Mouse (Mus musculus): Measurements from ENCODE around the gene Trpv5. TPM values are rescaled to one million over a fixed set of nuclear protein-coding genes. Genes with fewer than 3 reads are reported as not detected.

Gene Trpv5
- polyA plus RNA-seq, 1 experiment from 2014 or later, result 0.07 TPM

DNA sequence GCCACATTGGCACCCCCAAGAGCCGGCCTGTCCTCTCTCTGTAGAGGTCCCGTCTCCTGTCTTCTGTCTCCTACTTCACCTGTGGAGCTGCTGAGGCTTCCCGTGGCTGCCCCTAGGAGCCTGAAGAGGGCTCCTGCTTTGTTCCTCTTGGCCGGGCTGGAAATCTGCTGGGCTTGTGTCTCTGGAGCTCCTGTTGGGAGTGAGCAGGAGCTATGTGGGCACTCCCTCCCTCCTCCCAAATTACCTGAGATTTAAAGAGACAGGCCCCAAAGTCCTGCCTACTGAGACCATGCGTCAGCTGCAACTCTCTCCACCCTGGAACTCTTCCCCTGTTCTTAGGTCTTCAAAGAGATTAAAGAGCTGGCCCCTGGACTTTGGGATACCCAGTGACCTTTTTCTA lies 44.4 kb downstream of the Trpv5 start, which contains the start of gene Trpv6:
Gene Trpv6, minus strand, starts transcription at position 228 of the 400 bp plus-strand sequence.
- Histone ChIP-seq H3K27me3 (replicated peaks; ENCODE audit: control insufficient read depth, insufficient read depth, low read length) (no peaks in the 10 kb centered on the region), H3K9ac (ENCODE audit: low read depth, low read length) (no peak within 1 kb of the TSS), H3K27ac (ENCODE audit: low read depth, low read length) (no peak within 1 kb of the TSS), H3K9me3 (ENCODE audit: control insufficient read depth, low read length) (no peaks in the 10 kb centered on the region), H3K36me3 (ENCODE audit: control insufficient read depth, insufficient read depth, low read length) (no peaks in the 10 kb centered on the region), H3K4me1 (replicated peaks; ENCODE audit: control insufficient read depth, insufficient read depth, low read length) (0 out of 2 replicates have a peak, but pooled peaks cover under 1% of the 10 kb centered on the region), H3K4me3 (ENCODE audit: low read depth, low read length) (no peak within 1 kb of the TSS), H3K4me2 (no peak within 1 kb of the TSS)
- 31% methylated on average over 5 of the region's 5 CpGs for WGBS
- ATAC-seq (replicated peaks; ENCODE audit: low FRiP score) (no peak), DNase-seq (ENCODE audit: low spot score) (no peak)

DNA sequence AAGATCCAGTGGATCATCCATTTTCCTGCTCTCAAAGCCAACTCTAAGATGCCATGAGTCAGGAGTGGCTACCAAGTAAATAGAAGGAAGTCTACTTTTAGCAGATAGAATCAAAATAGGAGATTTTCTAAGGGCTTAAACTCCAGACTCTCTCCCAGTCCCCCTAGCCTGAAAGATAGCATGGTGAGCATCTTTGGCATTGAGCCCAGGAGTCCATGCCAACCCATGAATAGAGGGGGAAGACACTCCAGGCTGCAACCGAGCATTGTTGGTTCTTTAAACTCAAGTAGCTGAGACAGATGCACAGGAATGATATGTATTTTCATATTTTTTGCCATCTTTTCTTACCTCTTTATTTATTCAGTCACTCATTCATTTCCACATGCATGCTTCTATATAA lies 45.4 kb downstream of the Trpv5 start:
- no peaks in the 10 kb centered on the region for H3K36me3 ChIP-seq (ENCODE audit: control insufficient read depth, insufficient read depth, low read length)
- H3K4me2 ChIP-seq, result no peak overlapping the region
- ATAC-seq (replicated peaks; ENCODE audit: low FRiP score), result no peak
- WGBS, result 75% methylated on average over 1 of the region's 1 CpGs
- no peak overlapping the region for H3K9ac ChIP-seq (ENCODE audit: low read depth, low read length)
- no peaks in the 10 kb centered on the region for H3K4me1 ChIP-seq (replicated peaks; ENCODE audit: control insufficient read depth, insufficient read depth, low read length)
- no peak overlapping the region for H3K4me3 ChIP-seq (ENCODE audit: low read depth, low read length)
- no peaks in the 10 kb centered on the region for H3K27me3 ChIP-seq (replicated peaks; ENCODE audit: control insufficient read depth, insufficient read depth, low read length)
- DNase-seq (ENCODE audit: low spot score), result no peak
- no peak overlapping the region for H3K27ac ChIP-seq (ENCODE audit: low read depth, low read length)
- no peaks in the 10 kb centered on the region for H3K9me3 ChIP-seq (ENCODE audit: control insufficient read depth, low read length)

DNA sequence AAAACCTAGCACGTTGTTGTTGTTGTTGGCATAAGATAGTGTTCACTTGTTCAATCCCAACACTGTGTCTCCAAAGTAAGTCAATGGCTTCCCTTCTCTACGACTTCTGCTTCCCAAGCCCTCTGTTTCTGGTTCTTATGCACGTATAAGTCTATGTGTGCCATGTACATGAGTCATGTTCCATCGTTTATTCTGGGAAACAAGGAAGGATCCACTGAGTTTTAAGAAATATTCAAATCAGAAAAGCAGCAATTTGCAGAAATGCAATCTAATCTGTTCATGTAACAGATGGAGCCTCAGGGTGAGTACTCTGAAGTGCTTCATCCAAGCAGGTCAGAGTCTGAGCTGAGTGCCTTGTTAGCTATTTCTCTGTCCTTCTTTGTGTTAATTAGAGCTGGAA lies 49.0 kb downstream of the Trpv5 start:
- Histone ChIP-seq H3K36me3 (ENCODE audit: control insufficient read depth, insufficient read depth, low read length) (no peaks in the 10 kb centered on the region), H3K27ac (ENCODE audit: low read depth, low read length) (no peak overlapping the region), H3K4me1 (replicated peaks; ENCODE audit: control insufficient read depth, insufficient read depth, low read length) (no peaks in the 10 kb centered on the region), H3K27me3 (replicated peaks; ENCODE audit: control insufficient read depth, insufficient read depth, low read length) (no peaks in the 10 kb centered on the region), H3K9me3 (ENCODE audit: control insufficient read depth, low read length) (no peaks in the 10 kb centered on the region), H3K9ac (ENCODE audit: low read depth, low read length) (no peak overlapping the region), H3K4me2 (no peak overlapping the region), H3K4me3 (ENCODE audit: low read depth, low read length) (no peak overlapping the region)
- 70% methylated on average over 4 of the region's 4 CpGs for whole genome bisulfite sequencing
- DNase-seq (ENCODE audit: low spot score) (no peak), ATAC-seq (replicated peaks; ENCODE audit: low FRiP score) (no peak)

DNA sequence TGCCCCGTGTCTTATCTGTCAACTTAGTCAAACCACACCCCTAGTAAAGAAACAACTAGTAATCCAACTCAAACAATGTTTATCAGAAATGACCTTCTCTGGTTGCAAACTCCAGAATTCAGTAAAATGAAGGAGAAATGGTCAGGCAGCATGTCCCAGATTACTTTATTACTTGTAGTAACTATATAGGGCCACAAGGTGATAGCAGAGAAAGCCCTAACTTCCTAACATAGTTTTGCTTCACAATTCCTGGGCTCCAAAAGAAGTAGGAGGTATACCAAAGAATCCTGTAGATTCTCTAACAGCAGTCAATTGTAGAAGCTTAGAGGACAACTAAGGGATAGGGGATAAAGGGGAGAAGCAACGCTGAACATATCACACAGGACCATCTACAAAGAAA lies 49.8 kb downstream of the Trpv5 start:
- H3K36me3 ChIP-seq (ENCODE audit: control insufficient read depth, insufficient read depth, low read length), result no peaks in the 10 kb centered on the region
- H3K4me2 ChIP-seq, result no peak overlapping the region
- DNase-seq (ENCODE audit: low spot score) (no peak), ATAC-seq (replicated peaks; ENCODE audit: low FRiP score) (no peak)
- H3K4me3 ChIP-seq (ENCODE audit: low read depth, low read length), result no peak overlapping the region
- H3K9me3 ChIP-seq (ENCODE audit: control insufficient read depth, low read length), result no peaks in the 10 kb centered on the region
- whole genome bisulfite sequencing, result 52% methylated on average over 2 of the region's 2 CpGs
- no peaks in the 10 kb centered on the region for H3K27me3 ChIP-seq (replicated peaks; ENCODE audit: control insufficient read depth, insufficient read depth, low read length)
- H3K9ac ChIP-seq (ENCODE audit: low read depth, low read length), result no peak overlapping the region
- no peak overlapping the region for H3K27ac ChIP-seq (ENCODE audit: low read depth, low read length)
- no peaks in the 10 kb centered on the region for H3K4me1 ChIP-seq (replicated peaks; ENCODE audit: control insufficient read depth, insufficient read depth, low read length)

DNA sequence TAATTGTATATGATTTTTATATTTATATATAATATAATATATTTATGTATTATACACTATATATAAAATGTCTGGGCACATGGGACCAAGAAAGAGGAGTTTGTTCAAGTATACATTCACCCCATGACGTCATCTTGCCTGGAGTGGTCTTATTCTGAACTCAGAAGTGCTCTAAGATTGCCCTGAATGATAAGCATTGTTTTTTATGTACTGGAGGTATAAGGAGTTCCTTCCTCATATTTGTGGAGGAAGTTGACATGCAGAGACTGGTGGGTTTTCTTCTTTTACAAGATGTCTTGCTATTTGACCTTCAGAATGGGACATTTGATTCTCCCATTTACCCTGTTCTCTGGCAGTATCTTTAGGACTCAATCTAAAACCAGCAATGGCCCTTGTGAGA lies 52.4 kb downstream of the Trpv5 start:
- 46% methylated on average over 1 of the region's 1 CpGs for WGBS
- H3K36me3 ChIP-seq (ENCODE audit: control insufficient read depth, insufficient read depth, low read length), result no peaks in the 10 kb centered on the region
- no peak overlapping the region for H3K4me2 ChIP-seq
- H3K27ac ChIP-seq (ENCODE audit: low read depth, low read length), result no peak overlapping the region
- no peaks in the 10 kb centered on the region for H3K27me3 ChIP-seq (replicated peaks; ENCODE audit: control insufficient read depth, insufficient read depth, low read length)
- H3K4me1 ChIP-seq (replicated peaks; ENCODE audit: control insufficient read depth, insufficient read depth, low read length), result no peaks in the 10 kb centered on the region
- no peak overlapping the region for H3K4me3 ChIP-seq (ENCODE audit: low read depth, low read length)
- DNase-seq (ENCODE audit: low spot score), result no peak
- no peak for ATAC-seq (replicated peaks; ENCODE audit: low FRiP score)
- no peaks in the 10 kb centered on the region for H3K9me3 ChIP-seq (ENCODE audit: control insufficient read depth, low read length)
- H3K9ac ChIP-seq (ENCODE audit: low read depth, low read length), result no peak overlapping the region

DNA sequence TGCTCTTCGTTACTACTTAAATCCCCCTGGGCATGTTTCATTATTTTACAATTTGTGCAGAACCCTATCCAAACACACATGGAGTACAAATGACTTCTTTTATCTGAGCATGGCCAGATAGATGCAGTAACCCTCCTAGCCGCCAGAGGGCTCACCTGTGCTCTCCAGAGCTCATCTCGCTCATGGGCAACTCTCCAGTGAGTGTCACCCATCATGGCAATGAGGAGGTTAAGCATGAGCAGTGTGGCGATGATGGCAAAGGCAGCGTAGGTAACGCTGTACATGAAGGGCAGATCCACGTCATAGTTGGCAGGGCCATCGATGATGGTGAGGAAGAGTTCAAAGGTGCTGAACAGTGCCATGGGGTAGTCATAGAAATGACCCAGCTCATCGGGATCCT lies 57.9 kb downstream of the Trpv5 start:
- H3K27ac ChIP-seq (ENCODE audit: low read depth, low read length), result no peak overlapping the region
- no peak for DNase-seq (ENCODE audit: low spot score)

DNA sequence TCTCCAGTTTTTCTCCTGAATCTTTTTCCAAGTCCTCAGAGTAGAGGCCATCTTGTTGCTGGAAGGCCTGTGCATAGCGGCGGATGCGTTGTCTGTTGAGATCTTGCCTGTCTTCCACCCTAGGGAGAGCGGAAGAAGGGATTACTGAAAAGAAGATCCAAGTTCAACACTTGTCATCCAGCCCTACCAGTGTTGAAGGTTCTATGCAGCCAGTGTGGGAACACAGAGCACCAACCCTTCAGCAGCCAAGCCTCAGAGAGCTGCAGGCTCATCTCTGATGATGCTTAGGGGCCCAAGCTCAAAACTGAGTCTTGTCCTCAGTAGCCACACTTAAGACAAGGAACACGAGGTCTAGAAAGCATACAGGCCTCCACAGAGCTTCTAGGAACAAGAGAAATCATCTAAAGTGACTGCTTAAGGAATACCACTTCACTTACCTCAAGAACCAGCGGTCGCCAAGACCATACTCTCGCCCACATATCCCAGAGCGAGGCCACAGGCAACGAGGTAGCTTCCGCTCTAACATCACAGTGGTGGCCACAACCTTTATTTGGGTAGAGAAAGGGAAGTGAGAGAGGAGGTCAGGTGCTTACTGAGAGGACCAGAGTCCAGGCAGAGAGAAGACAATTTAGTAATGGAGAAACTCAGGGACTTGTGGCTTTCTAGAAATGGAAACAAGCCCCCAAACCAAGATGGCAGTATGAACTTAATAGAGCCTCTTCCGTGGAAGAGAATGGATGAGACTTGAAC lies 59.2 kb downstream of the Trpv5 start:
- no peak overlapping the region for H3K27ac ChIP-seq (ENCODE audit: low read depth, low read length)
- no peaks in the 10 kb centered on the region for H3K9me3 ChIP-seq (ENCODE audit: control insufficient read depth, low read length)
- DNase-seq (ENCODE audit: low spot score) (no peak), ATAC-seq (replicated peaks; ENCODE audit: low FRiP score) (no peak)
- no peak overlapping the region for H3K4me2 ChIP-seq
- no peaks in the 10 kb centered on the region for H3K36me3 ChIP-seq (ENCODE audit: control insufficient read depth, insufficient read depth, low read length)
- no peaks in the 10 kb centered on the region for H3K4me1 ChIP-seq (replicated peaks; ENCODE audit: control insufficient read depth, insufficient read depth, low read length)
- H3K9ac ChIP-seq (ENCODE audit: low read depth, low read length), result no peak overlapping the region
- 83% methylated on average over 12 of the region's 12 CpGs for WGBS
- no peak overlapping the region for H3K4me3 ChIP-seq (ENCODE audit: low read depth, low read length)
- no peaks in the 10 kb centered on the region for H3K27me3 ChIP-seq (replicated peaks; ENCODE audit: control insufficient read depth, insufficient read depth, low read length)

More for the DNA sequence above, 57.9 kb downstream of the Trpv5 start:
- WGBS, result 67% methylated on average over 9 of the region's 9 CpGs
- no peak overlapping the region for H3K4me2 ChIP-seq
- no peaks in the 10 kb centered on the region for H3K9me3 ChIP-seq (ENCODE audit: control insufficient read depth, low read length)
- H3K4me3 ChIP-seq (ENCODE audit: low read depth, low read length), result no peak overlapping the region
- H3K36me3 ChIP-seq (ENCODE audit: control insufficient read depth, insufficient read depth, low read length), result no peaks in the 10 kb centered on the region
- ATAC-seq (replicated peaks; ENCODE audit: low FRiP score), result no peak; the same call in 1 of the 2 replicates
- no peaks in the 10 kb centered on the region for H3K27me3 ChIP-seq (replicated peaks; ENCODE audit: control insufficient read depth, insufficient read depth, low read length)
- no peak overlapping the region for H3K9ac ChIP-seq (ENCODE audit: low read depth, low read length)
- no peaks in the 10 kb centered on the region for H3K4me1 ChIP-seq (replicated peaks; ENCODE audit: control insufficient read depth, insufficient read depth, low read length)

DNA sequence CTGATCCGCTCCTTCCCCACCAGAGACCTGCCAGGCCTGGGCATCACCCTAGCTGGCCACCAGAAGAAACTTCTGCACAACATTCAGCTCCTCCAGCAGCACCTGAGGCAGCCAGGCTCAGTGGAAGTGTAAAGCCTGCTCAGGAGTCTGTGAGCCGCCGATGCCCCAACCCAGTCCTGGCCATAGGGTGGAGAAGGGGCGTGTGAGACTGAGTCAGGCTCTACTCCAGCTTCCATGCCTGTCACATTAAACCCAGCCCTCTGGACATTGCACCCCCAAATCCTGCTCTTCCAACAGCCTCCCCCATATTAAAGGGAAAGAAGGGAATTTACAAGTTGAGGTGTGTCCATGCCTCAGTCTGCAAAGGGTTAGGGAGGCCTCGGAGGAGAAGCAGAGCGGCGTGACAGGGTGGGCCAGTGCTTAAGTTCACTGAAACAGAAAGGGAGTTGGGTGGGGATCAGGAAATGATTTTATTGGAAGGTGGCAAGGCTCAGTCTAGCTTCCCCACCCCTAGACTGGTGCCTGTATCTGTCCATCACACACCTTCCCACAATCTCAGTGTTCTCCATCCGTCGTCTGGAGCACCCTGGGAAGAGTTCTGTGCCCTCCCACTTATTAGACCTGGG lies 60.3 kb downstream of the Trpv5 start:
- Histone ChIP-seq H3K4me3 (ENCODE audit: low read depth, low read length) (no peak overlapping the region), H3K4me2 (no peak overlapping the region), H3K36me3 (ENCODE audit: control insufficient read depth, insufficient read depth, low read length) (no peaks in the 10 kb centered on the region), H3K9me3 (ENCODE audit: control insufficient read depth, low read length) (no peaks in the 10 kb centered on the region), H3K9ac (ENCODE audit: low read depth, low read length) (no peak overlapping the region), H3K4me1 (replicated peaks; ENCODE audit: control insufficient read depth, insufficient read depth, low read length) (no peaks in the 10 kb centered on the region), H3K27me3 (replicated peaks; ENCODE audit: control insufficient read depth, insufficient read depth, low read length) (no peaks in the 10 kb centered on the region), H3K27ac (ENCODE audit: low read depth, low read length) (no peak overlapping the region)
- DNase-seq (ENCODE audit: low spot score) (no peak), ATAC-seq (replicated peaks; ENCODE audit: low FRiP score) (no peak)
- WGBS, result 85% methylated on average over 9 of the region's 9 CpGs

DNA sequence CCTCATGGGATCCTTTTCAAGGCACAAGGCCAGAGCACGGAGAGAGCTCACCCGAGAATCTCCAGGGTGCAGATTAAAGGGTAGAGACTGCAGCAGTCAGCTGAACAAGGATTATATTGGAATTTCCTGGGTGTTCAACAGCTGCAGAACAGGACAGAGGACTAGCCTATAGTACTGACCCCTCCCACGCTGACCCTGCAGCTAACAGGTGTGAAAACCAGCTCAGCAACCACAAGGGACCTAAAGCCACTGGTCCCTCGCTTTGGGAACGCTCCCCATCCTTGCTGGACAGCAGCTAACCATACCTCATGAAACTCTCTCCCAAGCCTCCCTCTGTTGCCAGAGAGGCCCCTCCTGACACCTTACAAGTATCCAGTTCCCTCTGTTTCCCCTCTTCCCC lies 72.9 kb downstream of the Trpv5 start:
- Histone ChIP-seq H3K9me3 (ENCODE audit: control insufficient read depth, low read length) (no peaks in the 10 kb centered on the region), H3K36me3 (ENCODE audit: control insufficient read depth, insufficient read depth, low read length) (no peaks in the 10 kb centered on the region), H3K27ac (ENCODE audit: low read depth, low read length) (no peak overlapping the region), H3K4me3 (ENCODE audit: low read depth, low read length) (no peak overlapping the region), H3K4me2 (no peak overlapping the region), H3K27me3 (replicated peaks; ENCODE audit: control insufficient read depth, insufficient read depth, low read length) (peaks cover 3% of the 10 kb centered on the region), H3K4me1 (replicated peaks; ENCODE audit: control insufficient read depth, insufficient read depth, low read length) (no peaks in the 10 kb centered on the region), H3K9ac (ENCODE audit: low read depth, low read length) (no peak overlapping the region)
- WGBS, result 43% methylated on average over 5 of the region's 5 CpGs
- no peak for ATAC-seq (replicated peaks; ENCODE audit: low FRiP score)
- DNase-seq (ENCODE audit: low spot score), result no peak

Data from liver, embryonic 11.5 days (tissue).